Mouse (Mus musculus): ENCODE results near the gene Cnot6l.

GRCm38 (mm10) chr5:96034101-96034500, 129.9 kb downstream of the Cnot6l start:
- TF ChIP-seq CTCF (IDR thresholded peaks at IDR 0.05; ENCODE audit: low read depth): no peak
- no peak for TF ChIP-seq EP300 (IDR thresholded peaks at IDR 0.05; ENCODE audit: low read depth)
